Mouse (Mus musculus): ENCODE data around the gene Srp54c.
"Not testable (repeated sequence)": the region's sequence is repeated elsewhere in the genome, so short reads cannot be mapped to it uniquely, and the experiment has no call there.

DNA sequence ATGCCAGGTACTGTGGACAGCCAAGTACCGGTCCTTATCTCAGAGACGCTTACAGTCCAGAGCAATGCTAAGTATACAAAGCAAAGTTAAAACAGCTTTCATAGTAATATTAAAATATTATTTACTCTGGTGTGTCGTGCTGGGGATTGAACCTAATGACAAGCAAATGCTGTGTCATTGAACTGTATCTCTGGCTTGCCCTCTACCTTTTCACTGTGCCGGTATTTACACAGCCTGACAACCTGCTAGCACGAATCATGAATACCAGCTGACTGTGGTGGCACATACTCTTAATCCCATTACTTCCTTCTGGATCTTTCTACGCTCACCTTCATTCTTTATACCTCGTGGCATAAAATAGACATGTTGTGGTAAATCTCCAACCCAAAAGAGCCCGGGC is 12.3 kb downstream of the Srp54c start:
- TF ChIP-seq CTCF (IDR thresholded peaks at IDR 0.05; ENCODE audit: control insufficient read depth, insufficient read depth, insufficient read length); MAX (IDR thresholded peaks at IDR 0.05); CEBPB (IDR thresholded peaks at IDR 0.05; ENCODE audit: low read depth): not testable (repeated sequence)
